Mouse (Mus musculus): Measurements from ENCODE around the gene Mpdu1. TPM values are rescaled to one million over a fixed set of nuclear protein-coding genes. Genes with fewer than 3 reads are reported as not detected.
A peak's percentile ranks its signal among the peaks of the same experiment; 100 is the strongest.

The Mpdu1 gene
- polyA plus RNA-seq (2012; fragmentation: generic; extraction: Trizol): 39.1 TPM

DNA sequence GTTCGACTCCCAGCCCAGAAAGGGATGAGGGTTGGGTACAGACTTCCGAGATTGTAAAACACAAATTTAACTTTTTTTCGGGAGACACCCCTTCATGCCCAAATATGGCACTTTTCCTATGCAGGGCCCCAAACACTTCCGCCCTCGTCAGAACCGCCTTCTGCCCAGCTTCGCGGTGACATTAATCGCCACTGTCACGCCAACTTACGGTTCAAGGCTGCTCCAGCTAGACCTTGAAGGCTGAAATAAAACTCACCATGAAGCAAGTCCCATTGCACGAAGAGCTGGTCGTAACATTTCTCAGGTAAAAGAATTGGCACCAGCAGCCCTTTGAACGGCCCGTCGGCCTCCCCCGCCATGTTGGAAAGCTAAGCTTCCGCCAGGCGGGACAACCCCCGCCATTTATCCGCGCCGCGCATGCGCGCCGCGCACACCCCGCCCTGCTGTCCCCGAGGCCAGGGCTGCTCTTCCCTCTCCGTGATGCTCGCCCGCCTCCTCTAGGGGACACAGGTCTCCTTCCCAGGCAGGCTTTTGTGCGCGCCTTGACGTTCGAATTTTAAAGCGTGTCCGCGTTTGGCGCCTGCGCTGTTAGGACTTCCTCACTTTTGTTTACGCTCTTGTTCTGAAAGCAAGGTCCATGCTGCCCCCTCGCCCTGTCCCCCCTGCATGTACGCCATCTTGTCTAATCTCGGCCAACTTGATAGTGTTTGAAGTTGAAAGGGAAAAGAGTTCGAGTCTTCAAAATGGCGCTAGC lies at the start of gene Mpdu1:
Gene Mpdu1, minus strand, starts transcription at position 430 of the 754 bp plus-strand sequence.
- H3K79me2 ChIP-seq (ENCODE audit: control insufficient read depth, insufficient read depth): peaks cover 23% of the 10 kb centered on the region
- H3K27me3 ChIP-seq (ENCODE audit: control insufficient read depth, insufficient read depth, insufficient read length): no peaks in the 10 kb centered on the region

DNA sequence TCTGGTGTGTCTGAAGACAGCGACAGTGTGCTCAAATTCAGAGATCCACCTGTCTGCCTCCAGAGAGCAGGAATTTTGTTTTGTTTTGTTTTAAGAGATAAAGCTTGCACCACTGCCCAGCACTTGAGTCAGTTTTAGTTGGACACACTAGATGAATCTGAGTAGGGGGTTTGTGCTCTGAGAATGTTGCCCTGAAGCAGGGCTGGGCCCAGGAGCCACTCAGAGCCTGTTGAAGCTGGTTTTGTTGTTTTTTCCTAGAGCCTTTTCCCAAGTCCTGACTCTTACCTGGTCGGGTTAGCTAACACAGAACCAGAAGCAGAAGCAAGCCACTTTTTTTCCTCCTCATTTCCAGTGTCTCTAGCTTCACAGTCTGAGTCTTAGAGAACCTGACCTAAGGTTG lies 48.6 kb upstream of the Mpdu1 start:
- H3ac ChIP-seq (ENCODE audit: control insufficient read depth, insufficient read length): no peak overlapping the region
- no peaks in the 10 kb centered on the region for H3K27me3 ChIP-seq (ENCODE audit: control insufficient read depth, insufficient read depth, insufficient read length)
- no peak overlapping the region for H3K4me2 ChIP-seq (ENCODE audit: low read depth)
- no peak overlapping the region for H3K4me3 ChIP-seq
- H3K79me2 ChIP-seq (ENCODE audit: control insufficient read depth, insufficient read depth): no peaks in the 10 kb centered on the region
- TF ChIP-seq TCF3 (IDR thresholded peaks at IDR 0.05; ENCODE audit: insufficient read length, low read depth) (no peak), USF1 (IDR thresholded peaks at IDR 0.05; ENCODE audit: low read depth) (no peak)
- no peaks in the 10 kb centered on the region for H3K36me3 ChIP-seq (ENCODE audit: control insufficient read depth, insufficient read depth)

More for the DNA sequence above, at the start of gene Mpdu1:
- TF ChIP-seq TCF3 (IDR thresholded peaks at IDR 0.05; ENCODE audit: insufficient read length, low read depth) (no peak), E2F4 (IDR thresholded peaks at IDR 0.05; ENCODE audit: insufficient read depth) (peak; percentile 85), POLR2AphosphoS2 (IDR thresholded peaks at IDR 0.05; ENCODE audit: insufficient read length, low read depth) (peak; percentile 91), MYOD1 (IDR thresholded peaks at IDR 0.05; ENCODE audit: control insufficient read depth in 1 of 3, insufficient read length in 2 of 3, low read depth in 2 of 3) (no peak), SRF (IDR thresholded peaks at IDR 0.05; ENCODE audit: control insufficient read depth, insufficient read length, low read depth) (peak; percentile 100), CEBPB (IDR thresholded peaks at IDR 0.05; ENCODE audit: insufficient read depth, poor library complexity, severe bottlenecking) (no peak), POLR2A (IDR thresholded peaks at IDR 0.05; ENCODE audit: insufficient read length, low read depth) (peak; percentile 90), REST (IDR thresholded peaks at IDR 0.05; ENCODE audit: insufficient read depth, insufficient read length) (no peak), MYOG (IDR thresholded peaks at IDR 0.05; ENCODE audit: control insufficient read depth in 1 of 3, insufficient read depth in 1 of 3, insufficient read length in 2 of 3, low read depth in 2 of 3) (no peak), TCF12 (IDR thresholded peaks at IDR 0.05; ENCODE audit: insufficient read depth, poor library complexity, severe bottlenecking) (no peak), USF1 (IDR thresholded peaks at IDR 0.05; ENCODE audit: low read depth) (no peak), MAX (IDR thresholded peaks at IDR 0.05; ENCODE audit: low read depth) (no peak)
- Histone ChIP-seq H3ac (ENCODE audit: control insufficient read depth, insufficient read length) (peak within 1 kb of the TSS; percentile 29), H3K36me3 (ENCODE audit: control insufficient read depth, insufficient read depth) (peaks cover 17% of the 10 kb centered on the region), H3K4me3 (peak within 1 kb of the TSS; percentile 63), H3K4me2 (ENCODE audit: low read depth) (peak within 1 kb of the TSS; percentile 92)

DNA sequence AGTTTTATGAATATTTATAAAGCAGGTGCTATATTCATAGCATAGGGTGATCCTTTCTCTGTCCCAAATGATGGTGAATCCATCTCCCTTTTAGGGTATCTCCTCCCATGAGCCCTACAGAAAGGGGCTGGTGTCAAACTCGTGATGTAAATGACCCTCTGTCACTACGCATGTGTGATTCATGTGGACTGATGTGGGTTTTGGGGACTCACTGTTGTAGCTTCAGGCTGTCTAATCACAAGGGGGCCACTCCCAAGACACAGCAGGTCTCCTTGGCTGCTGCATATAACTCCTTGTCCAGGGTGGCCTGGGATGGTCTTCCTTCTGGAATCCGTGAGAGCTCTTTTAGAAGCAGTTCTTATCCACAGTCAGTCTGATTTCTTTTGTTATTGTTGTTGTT lies 48.0 kb upstream of the Mpdu1 start:
- Histone ChIP-seq H3K4me2 (ENCODE audit: low read depth) (no peak overlapping the region), H3K79me2 (ENCODE audit: control insufficient read depth, insufficient read depth) (no peaks in the 10 kb centered on the region), H3K36me3 (ENCODE audit: control insufficient read depth, insufficient read depth) (no peaks in the 10 kb centered on the region), H3K4me3 (no peak overlapping the region), H3ac (ENCODE audit: control insufficient read depth, insufficient read length) (no peak overlapping the region), H3K27me3 (ENCODE audit: control insufficient read depth, insufficient read depth, insufficient read length) (no peaks in the 10 kb centered on the region)
- TF ChIP-seq REST (IDR thresholded peaks at IDR 0.05; ENCODE audit: insufficient read depth, insufficient read length): no peak
- TF ChIP-seq MYOD1 (IDR thresholded peaks at IDR 0.05; ENCODE audit: control insufficient read depth in 1 of 3, insufficient read length in 2 of 3, low read depth in 2 of 3): no peak

DNA sequence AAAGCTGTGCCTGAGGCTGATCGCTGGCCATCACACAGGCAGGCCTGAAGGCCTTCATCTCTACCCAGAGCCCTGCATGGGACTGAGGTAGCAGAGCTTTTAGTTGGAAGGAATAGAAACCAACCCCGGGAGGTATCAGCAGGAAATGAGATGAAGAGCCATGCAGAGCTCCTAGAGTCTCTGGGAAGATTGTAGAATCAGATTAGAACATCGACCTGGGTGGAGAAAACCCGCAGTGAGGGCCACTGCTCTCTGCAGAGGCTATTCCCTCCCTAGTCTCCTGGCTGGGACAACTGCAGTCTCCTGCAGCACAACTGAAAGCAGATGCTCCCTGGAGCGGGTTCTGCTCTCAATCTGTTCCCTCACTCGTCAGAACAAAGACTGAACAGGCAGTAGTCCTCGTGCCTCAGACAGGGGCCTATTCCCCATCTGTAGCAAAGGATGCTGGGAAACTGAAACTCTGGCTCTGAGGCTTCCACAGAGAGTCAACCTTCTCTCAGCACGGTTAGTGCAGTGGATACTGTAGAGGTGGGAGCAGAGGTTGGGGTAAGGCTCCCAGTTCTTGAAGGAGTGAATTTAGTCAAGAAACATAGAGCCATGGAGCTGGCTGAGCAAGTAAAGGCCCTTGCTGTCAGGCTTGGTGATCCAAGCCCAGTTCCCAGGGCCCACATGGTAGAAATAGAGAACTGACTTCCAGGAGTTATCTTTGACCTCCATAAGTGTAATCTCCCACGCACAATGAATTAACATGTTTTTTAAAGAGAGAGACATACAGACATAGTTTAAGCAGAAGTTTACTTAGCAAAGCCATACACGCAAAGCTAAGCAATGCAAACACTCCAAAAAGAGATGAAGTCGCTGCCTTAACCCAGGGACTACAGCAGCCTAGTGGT lies 47.4 kb upstream of the Mpdu1 start:
- TF ChIP-seq E2F4 (IDR thresholded peaks at IDR 0.05; ENCODE audit: insufficient read depth): no peak
- no peak for TF ChIP-seq SRF (IDR thresholded peaks at IDR 0.05; ENCODE audit: control insufficient read depth, insufficient read length, low read depth)
- no peak for TF ChIP-seq MYOD1 (IDR thresholded peaks at IDR 0.05; ENCODE audit: control insufficient read depth in 1 of 3, insufficient read length in 2 of 3, low read depth in 2 of 3)
- no peak for TF ChIP-seq MAX (IDR thresholded peaks at IDR 0.05; ENCODE audit: low read depth)
- TF ChIP-seq POLR2A (IDR thresholded peaks at IDR 0.05; ENCODE audit: insufficient read length, low read depth): no peak
- no peak for TF ChIP-seq MYOG (IDR thresholded peaks at IDR 0.05; ENCODE audit: control insufficient read depth in 1 of 3, insufficient read depth in 1 of 3, insufficient read length in 2 of 3, low read depth in 2 of 3)
- no peak for TF ChIP-seq CEBPB (IDR thresholded peaks at IDR 0.05; ENCODE audit: insufficient read depth, poor library complexity, severe bottlenecking)
- TF ChIP-seq POLR2AphosphoS2 (IDR thresholded peaks at IDR 0.05; ENCODE audit: insufficient read length, low read depth): no peak
- no peak for TF ChIP-seq TCF12 (IDR thresholded peaks at IDR 0.05; ENCODE audit: insufficient read depth, poor library complexity, severe bottlenecking)
- TF ChIP-seq TCF3 (IDR thresholded peaks at IDR 0.05; ENCODE audit: insufficient read length, low read depth): no peak
- TF ChIP-seq USF1 (IDR thresholded peaks at IDR 0.05; ENCODE audit: low read depth): no peak
- no peak for TF ChIP-seq REST (IDR thresholded peaks at IDR 0.05; ENCODE audit: insufficient read depth, insufficient read length)
- H3K4me3 ChIP-seq: no peak overlapping the region
- no peaks in the 10 kb centered on the region for H3K79me2 ChIP-seq (ENCODE audit: control insufficient read depth, insufficient read depth)
- no peak overlapping the region for H3K4me2 ChIP-seq (ENCODE audit: low read depth)
- H3K27me3 ChIP-seq (ENCODE audit: control insufficient read depth, insufficient read depth, insufficient read length): no peaks in the 10 kb centered on the region
- H3K36me3 ChIP-seq (ENCODE audit: control insufficient read depth, insufficient read depth): no peaks in the 10 kb centered on the region
- no peak overlapping the region for H3ac ChIP-seq (ENCODE audit: control insufficient read depth, insufficient read length)

Data from myocyte (in vitro differentiated cells).